Mouse (Mus musculus) embryo, embryonic 9.5 days (tissue): ENCODE results near the gene Trio.

Experiments
- DNase-seq: peaks from one replicate; pipeline ENCODE4 v3.0.0-alpha.2; 2017; ENCODE audit errors: extremely low spot score

Gene Trio

DNA sequence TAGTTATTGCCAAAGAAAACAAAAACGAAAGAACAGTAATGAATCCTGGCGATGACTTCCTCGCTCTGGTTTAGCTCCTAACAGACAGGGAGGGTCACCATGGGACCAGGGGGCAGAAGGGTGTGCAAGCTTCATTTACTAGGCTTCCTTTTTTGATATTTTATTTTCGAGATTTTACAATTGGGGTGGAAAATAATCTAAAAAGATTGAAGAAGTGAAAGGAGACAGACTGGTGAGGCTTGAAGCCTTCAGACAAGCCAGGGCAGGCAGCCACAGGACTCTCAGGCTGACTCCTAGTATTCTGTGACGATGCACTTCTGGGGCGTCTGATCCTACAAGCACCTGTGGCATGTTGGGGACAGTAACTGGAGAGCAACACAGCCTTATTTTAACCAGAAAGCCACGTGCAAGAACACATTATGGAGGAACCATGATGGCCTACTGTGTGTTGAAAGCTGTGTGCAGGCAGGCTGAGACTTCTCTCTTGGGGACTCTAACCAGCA lies 253.5 kb downstream of the Trio start:
- no peak for DNase-seq

DNA sequence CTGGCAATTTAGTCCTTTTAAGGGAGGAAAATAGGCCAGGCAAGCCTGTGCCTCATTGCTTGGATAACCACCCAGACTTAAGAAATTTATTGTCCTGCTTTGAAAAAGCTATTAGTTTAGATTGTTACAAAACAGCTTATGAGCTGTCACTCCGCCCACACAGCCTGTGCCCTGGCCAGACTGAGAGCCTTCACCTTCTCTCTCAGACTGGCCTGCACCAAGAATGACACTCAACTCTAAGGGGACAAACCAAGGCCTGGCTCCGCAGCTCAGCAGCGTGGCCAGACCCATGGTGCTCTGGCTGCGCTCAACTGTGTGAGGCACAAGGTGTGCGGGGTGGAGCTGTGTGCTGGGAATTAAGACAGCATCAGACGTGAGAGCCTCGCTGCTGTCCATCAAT lies 254.1 kb downstream of the Trio start:
- DNase-seq, result no peak

DNA sequence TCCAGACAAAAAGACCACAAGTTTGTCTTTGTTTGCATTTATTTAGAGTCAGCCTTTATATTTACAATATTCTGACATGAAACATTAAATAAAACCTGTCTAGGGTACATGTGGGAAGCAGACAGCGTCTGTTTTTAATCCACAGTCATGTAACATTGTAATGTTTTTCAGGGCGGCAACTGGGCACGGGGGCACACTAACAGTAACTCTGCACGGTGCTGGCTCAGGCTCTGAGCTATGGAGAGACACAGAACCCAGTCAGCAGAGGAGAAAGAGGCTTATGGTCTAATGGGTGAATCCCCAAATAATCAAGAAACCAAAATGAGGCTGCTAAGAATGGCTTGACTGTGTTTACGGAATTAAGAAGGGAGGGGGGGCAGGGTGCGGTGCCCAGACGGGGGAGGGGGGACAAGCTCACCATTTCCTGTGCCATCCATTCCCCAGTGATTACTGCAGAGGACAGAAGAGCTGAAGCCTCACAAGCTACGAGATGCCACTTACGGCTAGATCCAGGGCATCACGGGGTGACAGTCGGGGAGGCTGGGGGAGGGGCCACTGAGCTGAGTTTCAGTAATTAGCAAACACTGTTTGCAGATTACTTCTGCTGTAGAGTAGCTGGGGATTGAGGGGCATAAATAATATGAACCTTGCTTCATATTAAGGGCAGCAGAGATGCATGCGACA lies 255.0 kb downstream of the Trio start:
- no peak for DNase-seq

DNA sequence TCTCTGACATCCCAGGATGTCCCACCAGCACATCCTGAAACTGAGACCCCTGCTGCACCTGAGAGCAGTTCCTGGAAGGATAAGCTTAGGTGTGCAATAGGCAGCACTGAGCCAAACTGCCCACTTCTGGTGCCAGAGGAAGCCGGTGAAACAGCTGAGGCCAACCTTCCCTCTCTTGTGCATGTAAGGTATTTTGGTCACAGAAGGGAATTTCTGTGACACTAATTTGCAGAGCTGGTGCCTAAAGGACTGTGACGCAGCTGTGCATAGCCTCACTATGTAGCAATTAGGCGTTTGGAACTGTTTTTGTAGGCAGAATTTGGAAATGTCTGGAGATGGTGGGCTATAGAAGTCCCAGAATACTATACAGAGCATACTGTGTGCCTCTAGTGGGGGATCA lies 264.2 kb downstream of the Trio start:
- no peak for DNase-seq

DNA sequence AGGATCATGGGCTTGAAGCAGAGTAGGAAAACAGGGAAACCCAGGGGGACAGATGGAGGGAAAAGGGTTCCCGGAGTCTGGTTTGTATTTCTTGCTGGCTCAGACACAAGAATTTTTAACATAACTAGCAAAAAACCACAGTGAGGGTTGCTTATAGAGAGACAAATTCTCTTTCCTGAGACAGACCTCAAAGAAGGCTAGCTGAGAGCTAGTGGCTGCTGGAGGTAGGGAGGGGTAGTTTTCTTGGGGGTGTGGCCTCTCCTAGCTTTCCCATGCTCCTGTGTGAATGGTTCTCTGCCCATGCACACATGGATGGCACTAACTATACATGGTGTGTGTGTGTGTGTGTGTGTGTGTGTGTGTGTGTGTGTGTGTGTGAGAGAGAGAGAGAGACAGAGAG lies 265.0 kb downstream of the Trio start:
- no peak for DNase-seq

DNA sequence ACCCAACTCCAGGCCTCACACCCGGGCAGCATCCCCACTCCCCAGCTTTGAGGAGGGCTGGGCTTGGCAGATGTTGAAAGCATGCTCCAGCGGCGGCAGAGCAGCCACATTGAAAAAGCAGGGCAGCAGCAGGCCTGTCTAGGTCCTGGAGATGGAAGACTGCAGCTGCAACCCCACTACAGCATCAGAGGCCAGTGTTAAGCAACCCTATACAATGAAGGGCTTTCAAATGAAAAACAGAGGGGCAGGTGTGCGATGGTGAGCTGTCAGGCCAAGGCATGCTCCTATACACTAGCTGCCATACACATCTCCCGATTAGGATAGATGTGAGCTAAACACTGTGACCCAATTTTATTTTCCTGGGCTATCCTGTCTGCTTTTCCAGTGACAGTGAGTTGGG lies 265.8 kb downstream of the Trio start:
- DNase-seq, result no peak

DNA sequence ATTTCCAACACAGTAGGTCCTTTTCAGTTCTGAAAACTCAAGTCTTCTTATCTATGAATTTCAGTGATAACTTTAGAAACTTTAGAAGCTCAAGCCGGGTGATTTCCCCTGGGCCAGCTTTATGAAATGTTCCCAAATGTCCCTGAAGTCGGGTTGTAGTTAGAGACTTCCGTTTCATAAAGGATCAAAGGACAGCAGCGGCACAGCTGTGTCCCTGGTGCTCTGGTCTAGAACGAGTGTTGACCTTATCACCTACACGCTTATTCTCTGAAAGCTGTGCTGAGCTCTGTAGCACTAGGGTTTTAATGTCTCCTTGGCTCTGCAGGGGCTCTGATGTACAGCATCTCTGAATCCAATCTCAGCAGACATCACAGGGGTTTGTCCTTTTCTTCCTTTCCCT lies 267.0 kb downstream of the Trio start:
- no peak for DNase-seq

DNA sequence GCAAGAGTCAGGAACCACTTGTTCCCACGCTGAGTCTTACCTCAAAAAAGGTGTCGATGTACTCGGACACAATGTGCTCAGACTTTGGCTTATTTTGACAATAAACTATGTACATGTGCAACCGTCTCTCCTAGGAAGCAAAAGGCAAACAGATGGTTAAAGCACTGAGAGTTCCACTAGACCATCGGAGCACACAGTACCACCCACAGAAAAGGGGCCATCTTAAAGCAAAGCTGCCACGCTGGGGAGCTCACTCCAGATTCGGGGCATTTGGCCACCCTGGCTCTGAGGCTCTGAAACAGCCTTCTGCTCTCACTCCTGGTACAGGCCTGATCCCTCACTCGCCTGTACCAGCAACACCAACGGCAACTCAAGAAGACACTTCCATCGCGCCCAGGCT lies 269.2 kb downstream of the Trio start:
- no peak for DNase-seq

DNA sequence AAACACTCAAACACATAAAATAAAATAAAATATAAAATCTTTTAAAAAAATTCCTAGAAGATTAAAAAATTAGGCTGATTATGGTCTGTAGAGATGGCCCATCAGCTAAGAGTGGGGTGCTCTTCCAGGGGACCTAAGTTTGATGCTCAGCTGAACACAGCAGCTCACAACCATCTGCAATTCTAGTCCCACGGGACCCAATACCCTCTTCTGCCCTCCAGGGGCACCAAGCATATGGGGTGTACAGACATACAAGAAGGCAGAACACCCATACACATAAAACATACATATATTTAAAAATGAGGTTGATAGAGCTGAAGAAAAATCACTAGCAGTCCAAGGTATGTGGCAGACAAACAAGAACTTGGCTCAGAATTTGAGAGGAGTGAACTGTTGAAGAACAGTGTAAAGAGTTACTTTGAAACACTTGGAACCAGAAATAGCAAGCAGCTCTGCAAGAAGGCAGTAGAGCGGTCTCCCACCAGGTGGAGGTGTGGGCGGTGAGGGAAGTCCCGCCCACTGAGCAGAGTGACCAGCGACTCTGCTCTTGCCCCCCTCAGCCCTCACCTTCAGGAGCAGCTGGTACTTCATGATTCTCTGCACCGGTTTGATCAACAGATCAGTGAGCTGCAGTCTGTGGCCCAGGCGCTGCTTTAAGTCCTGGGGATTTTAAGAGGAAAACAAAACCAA lies 270.9 kb downstream of the Trio start:
- DNase-seq, result no peak

DNA sequence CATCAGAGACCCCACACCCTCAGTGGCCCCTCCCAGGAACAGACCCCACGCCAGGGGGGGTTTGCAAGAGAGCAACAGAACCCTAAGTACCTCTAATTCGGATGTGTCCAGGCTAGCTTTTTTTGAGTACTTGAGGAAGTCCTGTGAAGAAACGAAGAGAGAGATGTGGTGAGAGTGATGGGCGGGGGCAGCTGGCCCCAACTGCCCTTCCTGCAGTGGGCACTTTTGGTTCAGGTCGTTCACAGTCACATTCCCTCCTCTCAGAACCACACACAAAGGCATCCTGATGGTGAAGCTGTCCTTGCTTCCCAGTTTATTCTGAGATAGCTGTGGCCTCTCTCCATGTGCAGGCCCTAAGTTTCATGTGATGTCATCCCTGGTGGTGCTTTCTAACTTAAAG lies 271.7 kb downstream of the Trio start:
- DNase-seq, result no peak

DNA sequence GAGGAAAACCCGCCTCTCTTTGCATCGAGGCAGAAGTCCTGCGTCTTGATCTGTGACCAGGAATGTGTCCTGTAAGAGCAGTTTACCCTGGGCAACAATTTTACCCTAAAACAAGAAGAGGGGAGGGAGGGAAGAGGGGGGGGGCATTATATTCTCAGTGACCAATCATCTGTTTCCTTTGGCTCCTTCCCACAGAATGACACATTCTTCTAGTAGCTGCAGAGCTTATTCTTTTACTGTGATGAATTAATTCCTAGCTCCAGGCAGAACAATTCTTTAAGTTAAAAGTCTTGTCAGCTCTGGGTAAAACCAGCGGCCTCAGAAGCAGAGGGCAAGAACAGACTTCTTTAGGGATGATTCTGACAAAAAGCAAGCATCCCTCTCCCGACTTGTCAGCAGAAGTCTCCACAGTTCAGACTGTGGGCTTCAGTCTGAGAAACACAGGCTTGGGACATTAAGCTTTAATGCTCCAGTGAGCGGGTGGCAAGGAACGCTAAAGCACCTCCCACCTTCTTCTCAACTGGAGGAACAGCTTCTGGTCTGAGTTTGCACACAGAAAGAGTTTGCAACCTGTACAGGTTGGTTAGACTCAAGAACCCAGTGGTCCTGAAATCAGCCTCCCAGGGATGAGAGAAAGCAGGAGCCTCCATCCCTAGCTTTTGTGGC lies 272.8 kb downstream of the Trio start:
- DNase-seq, result no peak

DNA sequence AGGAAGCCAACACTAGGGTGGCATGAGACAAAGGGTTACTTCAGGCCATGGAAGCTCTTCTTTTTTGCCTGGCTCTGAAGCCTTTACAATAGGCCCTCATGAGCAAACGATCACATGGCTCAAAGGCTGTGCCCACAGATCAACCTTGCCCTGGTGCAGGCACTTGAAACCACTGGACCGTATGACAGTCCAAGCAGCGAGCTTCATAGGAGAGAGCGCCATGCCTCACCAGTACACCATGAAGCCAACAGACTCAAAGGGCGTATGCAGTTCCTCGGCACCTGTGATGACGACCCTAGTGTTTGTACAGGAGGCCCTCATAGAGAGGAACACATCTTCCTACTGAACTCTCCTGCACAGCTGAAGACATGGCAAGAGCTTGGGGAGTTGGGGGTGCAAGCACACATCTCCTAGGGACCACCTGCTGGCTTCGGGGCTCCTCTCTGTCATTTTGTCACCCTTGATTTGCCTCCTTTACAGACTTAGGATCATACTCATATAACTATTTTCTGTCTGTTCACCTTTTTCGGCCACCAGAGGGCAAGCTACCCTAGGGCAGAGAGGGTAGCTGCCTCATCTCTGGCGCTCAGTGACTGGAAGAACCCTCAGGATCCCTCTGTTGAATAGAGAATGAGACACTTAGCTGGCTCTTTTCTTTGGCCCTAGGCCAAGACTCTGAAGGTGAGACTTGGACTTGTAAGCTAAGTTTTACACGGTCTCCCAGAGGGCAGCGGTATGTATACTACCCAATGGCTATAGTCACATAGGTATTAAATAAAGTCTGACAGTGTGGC lies 273.8 kb downstream of the Trio start:
- peak; percentile 28 for DNase-seq

DNA sequence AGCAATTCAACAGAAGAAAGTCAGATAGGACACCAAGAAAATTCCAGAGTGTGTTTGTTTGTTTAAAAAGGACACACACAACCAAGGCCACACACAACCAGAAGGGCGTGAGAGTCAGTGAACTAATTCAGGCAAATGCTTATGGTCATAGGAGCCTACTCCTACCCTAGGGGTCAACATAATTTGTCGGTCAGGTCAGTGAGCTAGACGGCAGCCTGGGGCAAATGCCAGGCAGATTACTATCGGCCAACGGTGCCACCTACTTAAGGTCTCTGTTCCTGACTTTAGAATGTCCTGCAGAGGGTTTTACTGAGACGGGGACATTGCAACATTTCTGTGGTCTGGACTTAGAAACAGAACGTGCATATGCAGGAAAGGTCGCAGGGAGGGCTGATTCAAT lies 276.9 kb downstream of the Trio start:
- no peak for DNase-seq

DNA sequence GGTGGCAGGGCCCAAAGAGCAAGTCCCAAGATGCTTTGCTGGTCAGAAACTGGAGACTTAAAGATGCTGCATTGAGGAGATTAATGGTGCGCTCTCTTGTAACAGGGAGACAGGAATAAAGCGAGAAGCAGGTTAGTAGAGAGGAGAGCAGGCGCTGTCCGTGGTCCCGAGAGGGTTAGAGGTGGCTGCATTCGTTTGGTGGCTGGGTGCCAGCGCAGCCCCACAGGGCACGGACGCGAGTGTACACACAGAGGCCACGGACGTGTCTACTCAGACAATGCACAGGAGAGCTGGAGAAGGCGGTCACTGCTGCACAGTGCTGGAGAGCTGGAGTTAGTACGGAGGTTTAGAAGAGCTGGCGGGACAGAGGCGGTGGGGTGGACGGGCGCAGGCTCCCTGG lies 278.1 kb downstream of the Trio start:
- DNase-seq, result no peak

DNA sequence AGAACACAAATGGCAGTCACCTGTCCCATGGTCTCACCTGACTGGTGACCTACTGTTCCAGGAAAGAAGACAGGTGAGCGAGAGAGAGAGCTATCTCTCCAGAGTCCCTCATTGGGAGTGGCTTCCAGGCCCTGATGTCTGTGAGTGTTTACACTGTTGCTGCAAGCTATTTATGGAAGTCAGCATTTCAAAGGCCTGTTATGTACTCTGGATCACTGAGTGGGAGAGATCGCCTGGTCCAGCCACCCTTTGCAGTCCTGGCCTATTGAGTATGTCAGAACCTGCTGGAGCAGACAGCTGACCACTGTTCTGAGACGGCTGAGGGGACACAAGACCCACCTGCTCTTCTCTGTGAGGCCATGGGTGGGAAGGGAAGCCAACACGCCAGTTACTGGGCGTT lies 280.7 kb downstream of the Trio start:
- no peak for DNase-seq

DNA sequence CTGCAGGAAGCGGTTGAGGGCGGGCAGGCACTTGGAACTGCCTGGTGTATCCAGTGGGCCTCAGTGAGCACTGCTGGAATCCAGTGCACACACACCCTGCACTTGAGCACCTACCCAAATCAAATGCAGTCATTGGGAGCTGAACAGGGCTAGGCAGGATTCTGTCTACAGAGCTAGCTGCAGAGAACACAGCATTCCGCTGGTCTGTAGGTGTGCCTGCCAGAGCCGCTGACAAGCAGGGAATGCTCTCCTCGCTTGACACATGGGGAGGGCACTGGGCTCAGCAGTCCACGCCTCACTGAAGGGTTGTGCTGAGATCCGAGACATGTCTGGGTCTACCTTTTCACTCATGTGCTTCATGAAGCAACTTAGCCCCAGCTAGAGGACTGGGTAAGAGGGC lies 285.6 kb downstream of the Trio start:
- no peak for DNase-seq

DNA sequence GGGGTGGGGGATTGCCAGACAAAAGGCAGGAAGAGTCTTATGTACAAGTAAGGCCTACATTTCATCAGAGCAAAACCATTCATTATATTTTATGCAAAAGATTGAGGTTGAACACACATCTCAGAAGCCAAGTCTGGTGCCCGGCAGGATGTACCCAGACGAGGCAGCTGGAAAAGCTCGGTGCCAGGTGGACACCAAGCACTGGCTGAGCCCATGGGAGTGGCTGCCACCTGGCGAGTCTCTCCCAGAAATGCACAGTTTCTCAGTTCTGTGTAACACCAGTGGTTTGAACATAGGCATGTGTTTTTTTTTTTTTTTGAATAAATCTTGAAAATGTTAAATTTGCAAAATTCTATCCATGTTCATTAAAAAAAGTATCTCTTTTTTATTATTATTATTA lies 293.8 kb downstream of the Trio start:
- no peak for DNase-seq

DNA sequence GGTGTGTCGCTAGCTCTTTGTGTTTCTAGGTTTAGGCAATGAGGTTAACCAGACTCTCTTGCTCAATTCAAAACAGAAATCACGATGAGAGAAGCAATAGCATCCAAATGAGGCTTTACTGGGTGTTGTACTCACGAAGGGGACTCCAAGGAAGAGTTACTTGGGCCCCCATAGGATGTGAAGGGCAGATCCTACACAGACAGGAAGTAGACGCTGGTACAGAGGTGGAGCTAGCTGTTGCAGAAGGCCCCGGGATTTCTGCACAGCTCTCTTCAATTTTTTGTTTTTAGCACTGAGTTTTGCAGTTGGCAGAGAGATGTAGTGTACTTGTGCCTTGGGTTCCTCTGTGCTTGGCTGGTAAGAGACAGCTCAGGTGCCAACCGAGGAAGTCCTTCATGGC lies 299.4 kb downstream of the Trio start:
- no peak for DNase-seq

DNA sequence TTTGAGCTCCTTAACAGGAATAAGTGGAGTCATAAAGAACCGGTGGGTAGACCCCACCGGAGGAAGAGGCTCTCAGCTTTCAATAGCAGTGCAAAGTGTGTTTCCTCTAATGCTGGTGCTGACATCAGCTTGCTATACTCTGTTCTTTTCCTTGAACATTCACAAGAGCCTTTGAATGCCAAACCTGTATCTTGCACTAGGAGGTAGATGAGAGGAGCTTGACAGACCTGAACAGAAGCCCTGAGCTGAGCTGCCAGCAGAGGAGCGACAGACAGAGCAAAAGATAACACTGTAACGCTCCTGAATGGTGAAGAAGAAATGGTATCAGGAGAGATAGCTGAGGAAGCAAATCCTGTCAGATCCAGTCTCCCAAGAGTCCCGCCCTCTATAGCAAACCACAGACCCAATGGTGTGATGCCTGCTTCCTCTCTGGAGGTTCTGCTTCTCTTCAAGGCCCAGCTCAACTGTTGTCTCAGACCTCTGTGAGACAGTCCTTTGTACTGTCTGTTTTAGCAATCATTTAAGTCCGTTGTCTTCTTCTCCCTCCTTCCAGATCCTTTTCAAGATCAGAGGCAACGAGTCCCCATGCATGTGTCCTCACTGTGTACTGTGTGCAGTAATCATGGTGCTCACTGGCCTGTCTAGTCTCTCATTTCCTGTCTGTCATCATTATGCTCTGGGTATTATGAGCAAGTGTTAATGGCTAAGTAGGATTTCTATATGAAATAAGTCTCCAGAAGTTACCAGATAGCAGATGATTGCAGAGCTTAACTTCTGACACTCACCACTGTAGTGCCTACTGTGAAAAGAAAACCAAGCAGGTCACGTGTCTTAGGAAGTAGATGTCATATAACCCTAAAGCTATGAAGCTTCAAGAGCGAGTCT lies 300.6 kb downstream of the Trio start:
- no peak for DNase-seq

DNA sequence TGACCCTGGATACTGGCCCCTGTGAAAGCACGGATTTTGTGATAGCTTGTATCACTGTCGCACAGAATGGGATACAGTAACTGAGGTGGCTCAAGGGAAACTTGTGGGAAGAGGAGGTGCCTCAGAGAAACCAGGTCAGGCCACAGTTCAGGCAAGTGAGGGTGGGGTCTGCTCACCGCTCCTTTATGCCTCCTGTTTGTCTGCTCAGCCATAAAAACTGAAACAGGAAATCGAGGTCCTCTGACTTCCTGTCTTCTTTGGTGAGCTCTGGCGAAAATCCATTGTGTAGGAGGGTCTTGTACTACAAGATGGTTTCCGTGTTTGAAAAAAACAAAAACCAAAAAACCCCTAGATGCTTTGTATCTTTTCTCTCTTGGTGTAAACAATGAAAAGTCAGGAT lies 301.4 kb downstream of the Trio start:
- no peak for DNase-seq

DNA sequence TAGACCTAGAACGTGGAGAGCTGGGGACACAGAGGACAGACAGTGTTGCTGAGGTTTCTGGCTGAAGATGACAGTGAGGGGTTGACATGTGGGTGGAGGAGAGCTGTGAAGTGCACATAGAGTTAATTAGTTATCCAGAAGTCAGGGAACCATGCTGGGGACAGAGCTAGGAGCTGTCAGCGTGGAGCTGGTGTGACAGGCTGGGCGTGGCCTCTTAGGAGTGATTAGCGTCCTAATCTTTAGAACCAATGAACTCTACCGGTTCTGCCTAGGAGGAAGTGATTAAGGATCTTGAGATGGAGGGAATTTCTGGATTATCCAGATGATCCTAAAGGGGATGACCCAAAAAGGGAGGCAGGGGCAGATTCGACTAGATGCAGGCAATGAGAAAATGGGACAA lies 301.9 kb downstream of the Trio start:
- DNase-seq, result no peak
